Mouse (Mus musculus) embryonic facial prominence, embryonic 10.5 days (tissue): ENCODE results near the gene Shisa7. TPM values are rescaled to one million over a fixed set of nuclear protein-coding genes. Genes with fewer than 3 reads are reported as not detected.
"Not testable (repeated sequence)": the region's sequence is repeated elsewhere in the genome, so short reads cannot be mapped to it uniquely, and the experiment has no call there.

Experiments used
- DNase-seq: peaks from one replicate; pipeline ENCODE4 v3.0.0-alpha.2; 2017; ENCODE audit warnings: low spot score
- H3K27ac ChIP-seq: fragments of 300-500 bp; sonication (generic); replicated peaks from 2 replicates; pipeline ENCODE4 v1.5.1; 2016; ENCODE audit warnings: mild to moderate bottlenecking
- H3K27me3 ChIP-seq: fragments of 300-500 bp; sonication (generic); replicated peaks from 2 replicates; pipeline ENCODE4 v1.6.1; 2016; ENCODE audit warnings: low read depth, mild to moderate bottlenecking; ENCODE audit not compliant: poor library complexity, severe bottlenecking
- H3K36me3 ChIP-seq: fragments of 300-500 bp; sonication (generic); replicated peaks from 2 replicates; pipeline ENCODE4 v1.6.1; 2016; ENCODE audit warnings: mild to moderate bottlenecking, moderate library complexity
- H3K4me1 ChIP-seq: fragments of 300-500 bp; sonication (generic); 2 replicates; pipeline ENCODE4 v1.6.1; 2016
- H3K4me3 ChIP-seq: fragments of 300-500 bp; sonication (generic); 2 replicates; pipeline ENCODE4 v1.5.1; 2016; ENCODE audit warnings: mild to moderate bottlenecking, moderate library complexity
- H3K9me3 ChIP-seq: fragments of 300-500 bp; sonication (generic); 2 replicates; pipeline ENCODE4 v1.6.1; 2016; ENCODE audit warnings: mild to moderate bottlenecking
- WGBS: fragments of 180-500 bp; shearing (Covaris S2); methylation state at CpG from one replicate; pipeline ENCODE4 v1.1.7; 2016; 5-methylcytosine and 5-hydroxymethylcytosine counted together
- polyA plus RNA-seq: library from polyadenylated mRNA; unstranded; fragments of >200 nt; fragmentation: Nextera tagmentation; extraction: Ambion mirVana; gene quantifications from 2 replicates; pipeline ENCODE4 v1.2.1, GENCODE M21; 2016

Shisa7 gene
- polyA plus RNA-seq, 1 experiment from 2014 or later, result 0.35 TPM

DNA sequence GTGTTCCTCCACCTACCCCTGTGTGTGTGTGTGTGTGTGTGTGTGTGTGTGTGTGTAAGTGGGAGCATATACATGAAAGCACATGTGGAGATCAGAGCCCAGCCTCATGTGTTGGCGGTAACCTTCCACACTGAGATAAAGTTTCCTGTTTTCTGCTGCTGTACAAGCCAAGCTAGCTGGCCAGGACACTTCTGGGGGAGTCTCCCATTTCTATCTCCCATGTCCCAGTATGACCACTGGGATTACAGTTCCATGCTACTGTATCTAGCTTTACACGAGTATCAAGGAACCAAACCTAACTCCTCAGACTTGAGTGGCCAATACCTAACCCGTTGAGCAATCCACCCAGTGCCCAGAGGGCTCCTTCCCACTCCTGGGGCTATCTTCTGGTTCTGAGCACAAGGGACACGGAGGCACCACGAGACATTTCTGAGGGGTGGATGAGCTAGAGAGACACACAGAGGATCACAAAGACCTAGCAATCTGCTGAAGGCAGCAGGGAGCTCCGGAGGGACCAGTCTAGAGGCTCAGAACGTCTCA lies 19.1 kb upstream of the Shisa7 start:
- Histone ChIP-seq H3K4me1 (peaks cover 17% of the 10 kb centered on the region), H3K4me3 (no peak overlapping the region), H3K27ac (no peak overlapping the region), H3K36me3 (no peaks in the 10 kb centered on the region), H3K27me3 (no peaks in the 10 kb centered on the region), H3K9me3 (no peaks in the 10 kb centered on the region; the same call in 1 of the 2 replicates)
- 79% methylated on average over 7 of the region's 7 CpGs for WGBS
- no peak for DNase-seq

DNA sequence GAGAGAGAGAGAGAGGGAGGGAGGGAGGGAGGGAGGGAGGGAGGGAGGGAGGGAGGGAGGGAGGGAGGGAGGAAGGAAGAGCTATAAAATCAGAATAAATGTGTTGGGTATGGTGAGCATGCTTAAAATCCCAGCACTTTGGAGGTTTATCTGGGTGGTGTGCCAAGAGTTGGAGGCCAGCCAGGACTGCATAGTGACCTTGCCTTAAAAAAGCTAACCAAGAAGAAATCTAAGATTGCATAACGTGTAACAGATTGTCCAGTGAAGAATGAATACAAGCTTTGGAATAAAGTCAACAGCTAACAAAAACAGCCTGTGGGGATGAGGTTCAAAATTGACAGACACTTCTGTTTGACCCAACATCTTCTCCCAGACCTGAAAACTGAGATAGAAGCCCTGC lies 18.5 kb upstream of the Shisa7 start:
- Histone ChIP-seq H3K4me1 (peaks cover 17% of the 10 kb centered on the region), H3K36me3 (no peaks in the 10 kb centered on the region), H3K27me3 (no peaks in the 10 kb centered on the region), H3K9me3 (no peaks in the 10 kb centered on the region; the same call in 1 of the 2 replicates), H3K27ac (no peak overlapping the region), H3K4me3 (no peak overlapping the region)
- DNase-seq, result no peak
- WGBS, result 54% methylated on average over 1 of the region's 1 CpGs

DNA sequence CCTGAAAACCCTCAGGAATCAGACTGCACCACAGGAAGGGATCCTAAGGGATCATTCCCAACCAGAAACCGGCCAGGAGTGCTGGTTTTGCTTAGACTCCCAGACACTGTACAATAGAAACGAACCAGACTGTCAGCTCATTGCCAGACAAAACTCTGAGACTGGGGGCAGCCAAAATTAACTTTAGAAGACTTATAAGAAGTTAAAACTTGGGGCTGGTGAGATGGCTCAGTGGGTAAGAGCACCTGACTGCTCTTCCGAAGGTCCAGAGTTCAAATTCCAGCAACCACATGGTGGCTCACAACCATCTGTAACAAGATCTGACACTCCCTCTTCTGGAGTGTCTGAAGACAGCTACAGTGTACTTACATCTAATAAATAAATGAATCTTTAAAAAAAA lies 16.4 kb upstream of the Shisa7 start:
- not testable (repeated sequence) for H3K36me3 ChIP-seq, DNase-seq, H3K9me3 ChIP-seq, H3K27me3 ChIP-seq, H3K27ac ChIP-seq, H3K4me3 ChIP-seq
- WGBS, result 81% methylated on average over 3 of the region's 3 CpGs
- H3K4me1 ChIP-seq, result peaks cover 10% of the 10 kb centered on the region

DNA sequence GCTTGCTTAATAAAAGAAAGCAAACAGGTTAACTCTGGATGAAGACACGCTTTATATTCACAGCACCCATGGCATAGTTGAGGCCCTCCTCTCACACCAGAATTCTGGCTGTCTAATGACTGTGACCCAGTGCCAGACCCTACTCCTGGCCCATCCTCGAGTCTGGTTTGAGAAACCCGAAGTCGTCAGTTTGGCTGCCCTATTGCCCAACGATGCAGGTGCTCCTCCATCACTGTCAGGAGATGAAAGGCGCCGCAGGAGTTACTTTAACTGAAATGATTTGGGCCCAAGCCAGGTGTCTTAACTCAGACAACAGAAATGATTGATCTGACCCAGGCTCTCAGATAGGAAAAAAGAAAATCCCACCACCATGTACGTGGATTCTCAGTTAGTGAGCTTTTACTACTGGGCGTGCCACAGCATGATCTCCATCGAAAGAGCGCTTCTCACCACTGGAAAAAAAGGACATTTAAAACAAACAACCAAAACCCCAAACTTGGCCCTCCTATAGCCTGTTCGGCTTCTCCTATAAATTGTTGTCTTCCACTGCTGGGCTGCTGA lies 15.0 kb upstream of the Shisa7 start:
- no peak for DNase-seq
- H3K4me3 ChIP-seq, result no peak overlapping the region
- WGBS, result 84% methylated on average over 12 of the region's 12 CpGs

DNA sequence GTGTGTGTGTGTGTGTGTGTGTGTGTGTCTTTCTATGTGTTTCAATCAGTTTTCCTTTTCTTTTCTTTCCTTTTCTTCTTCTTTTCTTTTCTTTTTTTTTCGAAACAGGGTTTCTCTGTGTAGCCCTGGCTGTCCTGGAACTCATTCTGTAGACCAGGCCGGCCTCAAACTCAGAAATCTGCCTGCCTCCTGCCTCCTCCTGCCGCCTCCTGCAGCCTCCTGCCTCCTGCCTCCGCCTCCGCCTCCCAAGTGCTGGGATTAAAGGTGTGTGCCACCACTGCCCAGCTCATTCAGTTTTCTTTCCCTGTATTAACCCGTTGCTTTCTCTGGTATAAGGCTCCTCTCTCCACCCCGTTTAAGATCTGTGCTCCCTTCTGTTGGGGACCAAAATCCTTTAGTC lies 12.8 kb upstream of the Shisa7 start:
- H3K4me1 ChIP-seq, result 0 out of 2 replicates have a peak, but pooled peaks cover 4% of the 10 kb centered on the region
- H3K27ac ChIP-seq, result no peak overlapping the region
- H3K27me3 ChIP-seq, result 0 out of 2 replicates have a peak, but pooled peaks cover 3% of the 10 kb centered on the region
- H3K4me3 ChIP-seq, result no peak overlapping the region
- no peaks in the 10 kb centered on the region for H3K36me3 ChIP-seq
- H3K9me3 ChIP-seq, result no peaks in the 10 kb centered on the region
- WGBS, result 57% methylated on average over 7 of the region's 7 CpGs
- DNase-seq, result no peak

More for the DNA sequence above, 15.0 kb upstream of the Shisa7 start:
- H3K4me1 ChIP-seq, result 0 out of 2 replicates have a peak, but pooled peaks cover 4% of the 10 kb centered on the region
- no peaks in the 10 kb centered on the region for H3K36me3 ChIP-seq
- H3K9me3 ChIP-seq, result no peaks in the 10 kb centered on the region; the same call in 1 of the 2 replicates
- 0 out of 2 replicates have a peak, but pooled peaks cover 3% of the 10 kb centered on the region for H3K27me3 ChIP-seq
- H3K27ac ChIP-seq, result no peak overlapping the region

DNA sequence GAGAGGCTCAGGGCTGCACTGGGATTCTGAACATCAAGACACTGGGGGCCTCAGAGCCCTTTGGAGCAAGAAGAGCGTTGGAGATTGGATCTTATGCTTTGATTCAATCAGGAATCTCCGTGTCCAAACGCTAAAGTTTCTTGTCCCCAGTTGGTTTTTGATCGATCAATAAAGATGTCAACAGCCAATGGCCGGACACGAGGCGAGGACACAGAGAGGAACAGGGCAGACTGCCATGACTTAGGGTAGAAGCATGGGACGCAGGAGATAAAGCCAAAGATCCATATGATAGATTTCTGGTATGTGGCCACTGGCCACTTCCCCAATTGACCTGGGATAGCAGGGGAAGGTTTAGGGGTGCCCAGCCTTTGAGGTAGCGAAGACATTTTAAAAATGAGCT lies 12.0 kb upstream of the Shisa7 start:
- DNase-seq, result no peak
- Histone ChIP-seq H3K27ac (no peak overlapping the region), H3K4me3 (no peak overlapping the region), H3K4me1 (0 out of 2 replicates have a peak, but pooled peaks cover 4% of the 10 kb centered on the region), H3K9me3 (no peaks in the 10 kb centered on the region), H3K36me3 (no peaks in the 10 kb centered on the region), H3K27me3 (0 out of 2 replicates have a peak, but pooled peaks cover 3% of the 10 kb centered on the region)
- WGBS, result 88% methylated on average over 9 of the region's 9 CpGs

DNA sequence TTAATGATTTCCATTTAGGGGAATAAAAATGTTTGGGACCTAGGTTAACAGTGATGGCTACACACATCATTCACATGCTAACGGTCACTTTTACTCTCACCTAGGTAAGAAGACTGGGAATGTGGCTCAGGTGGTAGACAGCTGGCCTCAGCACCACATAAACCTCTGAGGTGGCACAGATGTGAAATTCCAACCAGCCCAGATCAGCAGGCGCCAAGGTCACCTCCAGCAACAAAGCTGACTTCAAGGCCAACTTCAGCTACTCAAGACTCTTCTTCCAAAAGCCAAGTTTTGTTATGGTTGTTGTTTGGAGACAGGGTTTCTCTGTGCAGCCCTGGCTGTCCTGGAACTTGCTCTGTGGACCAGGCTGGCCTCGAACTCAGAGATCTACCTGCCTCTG lies 9.1 kb upstream of the Shisa7 start:
- no peak overlapping the region for H3K4me3 ChIP-seq
- WGBS, result 77% methylated on average over 3 of the region's 3 CpGs
- no peak for DNase-seq
- peaks cover 12% of the 10 kb centered on the region; the same call in 1 of the 2 replicates for H3K27me3 ChIP-seq
- no peak overlapping the region for H3K27ac ChIP-seq
- H3K9me3 ChIP-seq, result no peaks in the 10 kb centered on the region
- H3K36me3 ChIP-seq, result no peaks in the 10 kb centered on the region
- H3K4me1 ChIP-seq, result 0 out of 2 replicates have a peak, but pooled peaks cover 4% of the 10 kb centered on the region

DNA sequence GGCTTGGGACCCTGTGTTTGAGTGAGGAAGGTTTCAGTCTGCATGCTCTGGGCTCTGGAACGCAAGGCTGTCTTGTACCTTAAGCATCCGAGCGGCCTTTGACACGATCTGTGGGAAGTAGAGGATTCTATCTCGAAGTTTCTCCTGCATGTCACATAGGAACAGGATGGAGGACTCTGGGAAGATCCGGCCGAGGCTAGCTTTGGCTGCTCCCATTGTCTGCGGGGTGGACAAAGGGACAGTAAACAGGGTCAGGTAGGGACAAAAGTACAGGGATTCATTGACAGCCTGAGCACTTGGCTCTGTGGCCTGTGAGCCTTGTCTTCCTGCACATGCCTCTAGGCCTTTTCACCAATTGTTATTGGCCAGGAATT lies 6.8 kb upstream of the Shisa7 start:
- peaks cover 22% of the 10 kb centered on the region for H3K27me3 ChIP-seq
- no peak for DNase-seq

DNA sequence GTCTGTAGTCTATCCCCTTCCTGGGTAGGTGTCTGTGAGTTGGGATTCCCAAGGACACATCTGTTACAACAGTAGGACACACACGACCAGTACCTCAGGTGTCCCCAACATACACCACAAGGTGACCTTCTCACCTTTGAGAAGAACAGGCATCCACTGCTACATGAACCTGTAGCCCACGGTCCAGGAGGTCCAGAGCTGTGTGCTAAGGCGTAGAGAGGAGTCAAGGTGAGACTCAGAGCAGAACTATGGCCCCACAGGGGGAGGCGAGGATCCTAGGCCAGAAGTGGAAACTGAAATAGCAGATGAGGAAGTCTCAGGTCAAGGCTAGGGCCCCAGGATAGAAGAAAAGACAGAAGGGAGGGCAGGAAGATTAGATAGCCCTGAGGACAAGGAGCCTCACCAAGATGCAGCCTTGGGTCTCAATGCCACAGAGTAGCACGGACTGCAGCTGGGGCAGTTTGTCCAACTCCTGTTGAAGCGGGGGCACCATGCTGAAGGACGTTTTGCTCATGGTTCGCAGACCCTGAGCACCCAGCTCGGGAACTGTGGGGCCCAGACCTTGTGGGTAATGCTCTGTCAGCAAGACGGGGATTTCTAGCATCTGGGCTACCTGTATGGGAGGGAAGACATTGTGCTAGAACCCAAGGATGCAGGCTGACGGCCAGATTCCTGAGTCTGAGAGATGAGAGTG lies 6.3 kb upstream of the Shisa7 start:
- H3K27me3 ChIP-seq, result peaks cover 28% of the 10 kb centered on the region
- WGBS, result 79% methylated on average over 11 of the region's 11 CpGs
- H3K9me3 ChIP-seq, result no peaks in the 10 kb centered on the region
- DNase-seq, result no peak
- H3K4me1 ChIP-seq, result no peaks in the 10 kb centered on the region
- H3K36me3 ChIP-seq, result no peaks in the 10 kb centered on the region
- no peak overlapping the region for H3K27ac ChIP-seq
- H3K4me3 ChIP-seq, result no peak overlapping the region

More for the DNA sequence above, 6.8 kb upstream of the Shisa7 start:
- Histone ChIP-seq H3K4me3 (no peak overlapping the region), H3K4me1 (no peaks in the 10 kb centered on the region), H3K9me3 (no peaks in the 10 kb centered on the region), H3K27ac (no peak overlapping the region), H3K36me3 (no peaks in the 10 kb centered on the region)
- 71% methylated on average over 8 of the region's 8 CpGs for WGBS

DNA sequence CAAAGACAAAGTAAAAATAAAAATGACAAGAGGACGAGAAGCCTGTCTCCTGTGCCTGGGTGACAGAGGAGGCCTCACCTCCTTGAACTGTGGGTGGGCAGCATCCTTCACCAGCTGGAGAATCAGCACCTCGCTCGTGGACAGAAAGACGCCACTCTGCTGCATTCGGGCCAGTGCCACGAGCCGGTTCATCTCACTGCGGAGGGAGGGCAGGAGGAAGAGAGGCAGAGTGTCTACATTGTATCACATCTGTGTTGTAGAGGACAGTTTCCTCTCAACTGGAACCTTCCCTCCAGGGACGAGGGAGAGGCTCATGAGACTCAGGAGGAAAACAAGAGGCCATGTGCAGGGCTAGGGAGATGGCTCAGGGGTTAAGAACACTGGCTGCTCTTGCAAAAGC lies 4.9 kb upstream of the Shisa7 start:
- Histone ChIP-seq H3K36me3 (no peaks in the 10 kb centered on the region), H3K9me3 (no peaks in the 10 kb centered on the region), H3K27ac (no peak overlapping the region), H3K4me3 (no peak overlapping the region), H3K4me1 (peaks cover 5% of the 10 kb centered on the region), H3K27me3 (peaks cover 42% of the 10 kb centered on the region)
- DNase-seq, result no peak
- WGBS, result 62% methylated on average over 9 of the region's 9 CpGs

DNA sequence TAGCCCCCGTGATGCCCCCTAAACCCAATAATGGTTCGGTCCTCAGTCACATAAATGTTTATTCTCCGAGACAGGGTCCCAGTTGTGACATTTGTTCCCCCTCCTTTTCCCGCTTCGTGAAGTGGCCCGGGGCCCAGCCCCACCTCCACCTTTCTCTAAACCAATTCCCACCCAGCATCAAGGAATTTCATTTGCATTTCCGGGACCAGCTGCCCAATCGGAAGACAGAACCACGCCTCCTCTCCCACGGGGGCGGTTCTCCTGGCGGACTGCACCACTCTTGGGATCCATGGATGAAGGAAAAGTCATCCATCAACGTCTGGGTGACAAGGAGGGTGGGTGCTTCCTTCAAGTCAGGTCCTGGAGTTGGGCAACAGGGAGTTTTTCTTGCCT lies 417 bp upstream of the Shisa7 start:
- WGBS, result under 1% methylated on average over 13 of the region's 13 CpGs
- no peak overlapping the region for H3K27ac ChIP-seq
- H3K9me3 ChIP-seq, result no peaks in the 10 kb centered on the region
- DNase-seq, result peak; percentile 89
- peaks cover 78% of the 10 kb centered on the region for H3K27me3 ChIP-seq
- H3K36me3 ChIP-seq, result no peaks in the 10 kb centered on the region
- peaks cover 29% of the 10 kb centered on the region for H3K4me1 ChIP-seq
- H3K4me3 ChIP-seq, result peak overlapping the region; percentile 63

DNA sequence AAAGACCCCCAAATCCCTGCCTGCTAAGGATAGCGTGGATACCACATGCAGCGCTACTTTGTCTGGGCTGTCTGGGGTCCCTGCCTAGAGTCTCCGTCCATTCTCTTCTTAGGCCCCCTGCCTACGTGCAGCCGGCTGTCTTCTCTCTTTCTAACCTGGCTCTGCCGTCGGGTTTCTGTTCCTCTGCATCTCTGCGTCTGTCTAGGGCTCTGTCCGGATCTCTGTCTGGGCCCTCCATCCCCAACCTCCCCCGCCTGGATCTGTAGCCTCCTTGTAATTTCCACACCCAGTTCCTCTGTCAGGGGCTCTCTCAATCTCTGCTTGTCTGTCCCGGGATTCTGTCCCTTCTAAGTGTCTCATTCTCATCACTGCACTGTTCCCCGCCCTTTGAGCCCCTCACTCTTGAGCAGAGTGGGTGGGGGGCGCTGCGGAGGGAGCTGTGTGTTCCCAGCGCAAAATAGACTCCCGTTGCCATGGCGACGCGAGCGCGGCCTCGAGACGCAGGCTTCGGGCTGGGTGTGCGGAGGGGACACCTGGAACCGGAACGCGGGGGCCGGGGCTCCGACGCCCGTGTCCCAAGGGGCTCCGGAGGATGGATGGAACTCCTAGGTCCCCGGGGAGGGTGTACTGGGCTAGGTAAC lies 772 bp downstream of the Shisa7 start:
- Histone ChIP-seq H3K9me3 (no peaks in the 10 kb centered on the region), H3K27ac (no peak overlapping the region), H3K27me3 (peaks cover 90% of the 10 kb centered on the region), H3K4me1 (peaks cover 29% of the 10 kb centered on the region), H3K4me3 (peak overlapping the region; percentile 63), H3K36me3 (no peaks in the 10 kb centered on the region)
- DNase-seq, result peak; percentile 74
- under 1% methylated on average over 34 of the region's 34 CpGs for WGBS
